Mouse (Mus musculus) kidney, postnatal 10 days (tissue): ENCODE measurements around the gene Gm3147.
"Not testable (repeated sequence)": the region's sequence is repeated elsewhere in the genome, so short reads cannot be mapped to it uniquely, and the experiment has no call there.

Experiments
- DNase-seq: peaks from one replicate; pipeline ENCODE4 v3.0.0; 2021; ENCODE audit warnings: mixed read lengths

Gene Gm3147

GRCm38 (mm10) chr5:94616242-94616641 is at the start of gene Gm3147:
TSS of gene Gm3147 (minus strand) at chr5:94616342.
- not testable (repeated sequence) for DNase-seq

- DNase-seq = not testable (repeated sequence)
Observed at GRCm38 (mm10) chr5:94648082-94648481, 31.9 kb upstream of the Gm3147 start, which contains the start of gene Gm6205. TSS of gene Gm6205 (plus strand) at chr5:94648382.

- DNase-seq = not testable (repeated sequence)
Observed at GRCm38 (mm10) chr5:94623679-94624078, 7.5 kb upstream of the Gm3147 start, which contains the start of gene Gm6509. TSS of gene Gm6509 (plus strand) at chr5:94623979.
